Mouse (Mus musculus) neutrophil, adult 5-6 weeks (primary cell): ENCODE measurements around the gene Rab3gap1. TPM values are rescaled to one million over a fixed set of nuclear protein-coding genes. Genes with fewer than 3 reads are reported as not detected.
"Not testable (repeated sequence)": the region's sequence is repeated elsewhere in the genome, so short reads cannot be mapped to it uniquely, and the experiment has no call there.

ENCODE experiments used
- ATAC-seq: fragments of 151-379, 151-347 bp; 2 replicates; pipeline ENCODE4 v1.8.0; 2017; ENCODE audit warnings: mild to moderate bottlenecking, moderate TSS enrichment; ENCODE audit not compliant: insufficient number of reproducible peaks, poor library complexity, low FRiP score, severe bottlenecking; ENCODE audit errors: extremely low read depth
- total RNA-seq: library from RNA; stranded (forward); fragments of 200-1000 nt; gene quantifications from 2 replicates; pipeline ENCODE4 v1.2.3, GENCODE M21; 2017

Rab3gap1 gene
- total RNA-seq, 1 experiment from 2014 or later = 85.5 TPM

DNA sequence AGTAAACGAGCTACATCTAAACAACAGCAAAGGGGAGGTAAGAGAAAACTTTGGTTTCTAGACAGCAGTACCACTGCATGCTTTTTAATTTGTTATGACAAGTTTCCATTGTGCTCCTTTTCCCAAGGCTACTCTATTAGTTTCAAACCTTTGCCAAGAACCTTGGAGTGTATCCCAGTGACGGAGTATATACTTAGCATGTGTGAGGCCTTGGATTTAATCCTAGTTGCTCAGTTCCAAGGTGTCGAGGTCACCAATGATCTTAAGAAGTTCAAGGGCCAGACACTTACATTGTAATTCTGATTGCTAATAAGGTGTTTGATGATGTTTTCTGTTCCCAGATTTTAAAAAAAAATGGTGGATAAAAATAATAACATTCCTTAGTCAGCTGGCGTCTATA lies 44.5 kb downstream of the Rab3gap1 start:
- ATAC-seq = no peak

DNA sequence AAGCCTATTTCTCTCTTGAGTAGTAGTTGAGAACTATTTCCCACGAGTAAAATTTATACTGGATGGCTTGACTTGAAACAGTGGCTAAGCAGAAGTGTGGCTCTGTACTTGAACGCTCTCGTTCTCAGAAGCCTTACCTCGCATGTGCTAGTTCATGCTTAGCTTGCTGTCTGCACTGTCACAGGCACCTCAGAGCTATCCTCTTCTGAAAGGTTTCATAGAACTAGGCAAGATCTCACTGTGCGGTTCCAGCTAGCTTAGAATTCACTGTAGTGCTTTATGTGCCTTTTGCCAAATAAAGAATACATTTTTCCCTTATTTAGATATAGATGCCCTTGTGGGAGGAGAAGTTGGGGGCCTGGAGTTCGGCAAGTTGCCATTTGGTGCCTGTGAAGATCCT lies 46.7 kb downstream of the Rab3gap1 start:
- ATAC-seq = no peak

DNA sequence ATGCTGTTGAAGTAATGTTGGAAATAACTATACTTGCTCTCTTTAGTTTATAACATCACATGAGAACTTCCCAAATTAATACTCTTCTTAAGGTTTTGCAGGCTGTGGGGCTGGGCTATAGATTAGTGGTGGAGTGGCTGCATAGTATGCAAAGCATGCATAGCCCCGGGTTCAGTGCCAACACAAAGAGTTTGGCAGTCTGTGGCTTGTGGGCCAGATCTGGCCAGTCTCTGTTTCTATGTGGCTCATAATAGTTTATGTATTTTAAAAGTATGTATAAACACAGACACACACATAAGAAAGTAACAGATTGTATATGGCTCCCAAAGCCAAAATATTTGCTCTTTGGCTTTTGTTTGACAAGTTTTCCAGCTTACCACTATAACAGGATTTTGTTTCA lies 47.2 kb downstream of the Rab3gap1 start:
- no peak for ATAC-seq

DNA sequence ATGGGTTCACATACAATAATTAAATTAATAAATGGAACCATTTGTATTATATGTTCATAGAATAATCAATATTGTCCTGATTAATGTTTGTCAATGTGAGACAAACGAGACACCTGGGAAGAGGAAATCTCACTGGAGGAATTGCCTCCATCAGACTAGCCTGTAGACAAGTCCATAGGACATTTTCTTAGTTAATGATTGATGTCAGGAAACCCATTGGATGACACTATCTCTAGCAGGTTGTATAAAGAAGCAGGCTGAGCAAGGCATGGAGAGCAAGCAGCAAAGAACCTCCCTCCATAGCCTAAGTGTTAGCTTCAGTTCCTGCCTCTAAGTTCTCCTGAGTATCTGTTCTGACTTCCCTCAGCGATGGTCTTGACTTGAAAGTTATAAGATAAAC lies 64.8 kb downstream of the Rab3gap1 start:
- ATAC-seq = no peak

DNA sequence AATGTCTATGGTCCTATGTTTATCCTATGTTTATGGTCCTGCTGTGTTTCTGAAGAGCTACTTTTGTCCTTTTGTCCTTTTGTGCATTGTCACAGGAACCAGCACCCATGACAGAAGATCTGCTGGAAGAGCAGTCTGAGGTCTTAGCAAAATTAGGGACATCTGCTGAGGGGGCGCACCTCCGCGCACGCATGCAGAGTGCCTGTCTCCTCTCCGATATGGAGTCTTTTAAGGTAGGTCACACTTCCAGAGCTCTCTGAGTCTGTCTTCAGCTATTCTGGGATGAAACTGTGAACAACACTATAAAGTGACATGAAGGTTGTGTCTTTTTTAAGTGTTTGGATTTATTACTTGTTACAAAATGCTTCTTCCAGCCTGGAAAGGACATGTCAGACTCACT lies 65.7 kb downstream of the Rab3gap1 start:
- ATAC-seq = no peak

DNA sequence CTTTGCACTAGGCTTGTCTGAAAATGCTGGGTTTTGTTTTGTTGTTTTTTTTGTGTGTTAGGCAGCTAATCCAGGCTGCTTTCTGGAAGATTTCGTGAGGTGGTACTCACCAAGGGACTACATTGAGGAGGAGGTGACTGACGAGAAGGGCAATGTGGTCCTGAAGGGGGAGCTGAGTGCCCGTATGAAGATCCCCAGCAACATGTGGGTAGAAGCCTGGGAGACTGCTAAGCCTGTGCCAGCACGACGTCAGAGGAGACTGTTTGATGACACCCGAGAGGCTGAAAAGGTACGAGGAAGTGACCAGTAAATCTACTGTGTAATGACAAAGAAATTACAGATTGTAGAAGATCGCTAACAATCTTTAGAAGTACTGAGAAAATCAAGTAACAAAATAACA lies 68.7 kb downstream of the Rab3gap1 start:
- ATAC-seq = no peak

DNA sequence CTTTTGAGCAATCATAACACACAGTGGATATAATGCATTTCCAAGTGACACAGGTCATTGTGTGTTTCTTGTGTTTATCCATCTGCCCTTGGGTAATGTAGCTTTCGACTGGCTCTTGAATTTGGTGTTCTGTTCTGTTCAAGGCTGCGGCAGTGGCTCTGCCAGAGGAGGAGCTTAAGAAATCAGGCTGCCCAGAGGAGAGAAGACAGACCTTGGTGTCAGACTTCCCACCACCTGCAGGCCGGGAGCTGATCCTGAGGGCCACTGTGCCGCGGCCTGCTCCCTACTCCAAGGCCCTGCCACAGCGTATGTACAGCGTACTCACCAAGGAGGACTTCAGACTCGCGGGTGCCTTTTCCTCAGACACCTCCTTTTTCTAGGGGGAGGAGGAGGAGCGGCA lies 73.7 kb downstream of the Rab3gap1 start:
- no peak for ATAC-seq

DNA sequence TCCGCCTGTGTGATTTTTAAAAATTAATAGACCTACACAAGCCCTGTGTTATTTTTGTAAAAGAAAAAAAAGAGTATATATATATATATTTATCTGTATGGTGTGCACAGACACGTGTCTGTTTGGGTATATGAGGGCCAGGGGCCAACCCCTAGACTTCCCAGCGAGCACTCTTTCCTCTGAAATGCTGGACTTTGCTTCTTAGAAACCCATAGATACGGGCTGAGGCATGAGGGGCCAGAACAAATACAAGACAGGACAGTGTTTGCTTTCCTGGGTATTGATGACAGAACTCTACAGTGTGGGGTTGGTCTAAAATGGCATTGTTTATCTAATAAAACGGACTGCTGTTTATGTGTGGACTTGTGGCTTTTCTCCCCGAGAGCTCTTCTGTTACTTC lies 74.9 kb downstream of the Rab3gap1 start:
- ATAC-seq = no peak

DNA sequence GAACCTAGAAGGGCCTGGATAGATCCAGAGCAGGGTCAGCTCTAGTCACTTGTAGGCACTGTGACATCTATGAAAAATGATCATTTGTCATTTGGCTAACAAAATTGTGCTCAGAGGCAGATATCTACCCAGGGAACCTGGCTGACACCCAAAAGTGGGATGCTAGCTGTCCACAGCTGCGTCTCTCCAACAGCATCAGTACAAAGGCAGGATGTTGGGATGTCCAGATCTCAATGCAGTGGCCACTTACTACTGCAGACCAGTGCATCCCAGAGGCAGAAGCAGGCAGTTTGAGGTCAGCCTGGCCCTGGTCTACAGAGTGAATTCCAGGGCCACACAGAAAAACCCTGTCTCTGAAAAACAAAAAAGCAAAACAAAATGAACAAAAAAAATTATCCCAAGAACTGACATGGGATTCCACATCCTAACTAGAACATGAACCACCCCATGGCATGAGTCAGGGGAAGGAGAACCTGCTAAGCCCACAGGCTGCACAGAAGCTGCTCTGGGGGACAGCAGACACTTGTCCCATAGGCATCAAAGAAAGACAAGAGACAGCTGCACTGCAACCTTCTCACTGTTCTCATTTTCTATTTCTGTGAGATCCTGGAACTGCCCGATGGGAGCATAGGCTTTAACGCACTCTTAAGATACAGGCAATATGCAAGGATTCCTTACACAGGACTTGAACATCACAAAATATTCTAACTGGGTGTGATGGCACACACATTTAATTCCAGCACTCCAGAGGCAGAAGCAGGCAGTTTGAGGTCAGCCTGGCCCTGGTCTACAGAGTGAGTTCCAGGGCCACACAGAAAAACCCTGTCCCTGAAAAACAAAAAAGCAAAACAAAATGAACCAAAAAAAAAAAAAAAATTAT lies 77.4 kb downstream of the Rab3gap1 start:
- ATAC-seq = no peak

DNA sequence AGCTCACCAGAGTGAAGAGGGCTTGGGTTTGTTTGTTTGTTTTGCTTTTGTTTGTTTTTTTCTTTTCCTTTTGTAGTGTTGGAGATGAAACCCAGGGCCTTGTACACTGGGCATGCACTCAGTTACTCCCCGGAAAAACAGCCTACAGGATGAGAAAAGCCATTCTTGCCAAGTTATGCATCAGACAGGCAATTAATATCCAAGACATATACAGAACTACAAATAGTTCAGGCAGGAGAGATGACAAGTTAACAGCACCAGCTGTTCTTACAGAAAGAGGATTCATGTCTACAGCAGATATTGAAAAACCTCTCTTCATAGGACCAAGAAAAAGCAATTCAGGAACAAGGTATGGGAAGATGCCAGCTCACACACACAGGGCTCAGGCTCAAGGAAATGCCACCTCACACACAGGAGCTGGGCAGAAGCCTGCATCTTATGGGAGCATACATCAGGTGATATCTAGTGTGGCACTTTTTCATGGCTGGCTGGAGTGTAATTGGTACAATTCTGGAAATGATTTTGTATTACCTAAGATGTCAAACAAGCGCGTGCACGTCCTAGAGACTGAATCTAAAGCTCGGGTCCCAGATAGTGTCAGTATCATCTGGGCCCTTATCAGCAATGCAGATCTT lies 78.2 kb downstream of the Rab3gap1 start:
- no peak for ATAC-seq

DNA sequence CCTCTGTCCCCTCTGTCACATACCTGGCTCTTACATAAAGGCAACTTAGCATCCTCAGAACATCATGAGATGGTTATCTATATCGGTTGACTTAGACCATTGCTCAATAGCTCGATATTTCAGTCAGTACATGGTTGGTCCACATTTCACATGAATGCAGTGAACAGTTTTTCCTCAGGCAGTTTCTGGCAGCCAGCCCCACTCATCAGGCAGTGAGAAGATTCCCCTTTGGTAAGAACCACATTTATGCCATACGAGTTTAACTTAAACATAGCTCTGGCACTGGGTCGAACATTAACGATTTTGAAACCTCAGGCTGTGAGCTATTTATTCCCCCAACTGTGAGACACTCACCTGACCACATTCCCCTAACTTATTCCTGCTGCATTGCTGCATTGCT lies 80.2 kb downstream of the Rab3gap1 start:
- ATAC-seq = no peak

DNA sequence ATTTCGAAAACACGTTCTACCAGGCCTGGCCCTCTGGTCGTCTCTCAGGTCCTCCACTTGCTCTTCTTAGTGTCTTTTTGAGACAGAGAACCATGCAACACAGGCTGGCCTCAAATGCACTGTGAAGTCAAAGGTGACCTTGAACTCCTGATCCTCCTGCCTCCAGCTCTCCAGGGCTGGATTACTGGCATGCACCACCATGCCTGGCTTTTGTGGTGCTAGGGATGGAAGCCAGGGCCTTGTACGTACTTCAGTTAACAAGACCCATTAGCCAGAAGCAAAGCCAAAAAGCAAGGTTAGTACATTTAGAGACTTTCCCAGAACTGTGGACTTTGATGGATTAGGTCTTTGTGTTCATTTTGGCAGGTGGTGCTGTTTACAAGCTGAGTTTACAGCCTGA lies 83.7 kb downstream of the Rab3gap1 start:
- no peak for ATAC-seq

DNA sequence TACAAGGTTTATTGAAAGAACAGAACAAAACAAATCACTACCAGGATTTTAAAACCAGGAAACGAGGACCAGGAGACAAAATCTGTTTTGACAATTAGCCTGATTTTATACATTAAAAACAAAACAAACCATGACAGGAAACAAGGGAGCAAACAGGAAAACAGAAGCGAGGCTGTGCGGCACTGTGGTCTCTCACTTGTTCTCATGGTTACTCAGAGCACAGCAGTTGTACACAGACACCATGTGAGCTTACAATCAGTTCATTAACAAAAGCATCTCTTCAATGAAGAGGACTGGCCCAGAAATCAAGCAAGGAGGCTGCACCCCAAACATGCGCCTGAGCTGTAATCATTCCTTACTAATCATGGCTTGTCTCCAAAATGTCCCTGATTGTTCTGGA lies 85.6 kb downstream of the Rab3gap1 start:
- not testable (repeated sequence) for ATAC-seq

DNA sequence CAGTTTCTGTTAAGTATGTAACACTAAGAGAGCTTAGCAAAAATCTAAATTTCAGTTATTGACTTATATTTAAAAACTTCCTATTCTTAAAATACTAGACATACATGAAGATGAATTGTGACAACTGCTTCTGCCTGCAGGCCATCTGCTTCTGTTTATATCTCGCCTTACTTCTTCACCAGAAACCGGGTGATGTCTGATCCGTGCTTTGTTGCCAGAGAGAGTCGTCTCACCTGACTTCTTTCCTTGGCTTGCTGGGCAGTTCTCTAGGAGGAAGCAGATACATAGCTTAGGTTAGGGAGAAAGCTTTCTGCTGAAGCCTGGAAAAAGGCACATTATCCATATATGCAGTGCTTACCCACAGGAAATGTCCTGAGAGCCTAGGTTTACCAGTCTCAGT lies 86.2 kb downstream of the Rab3gap1 start:
- no peak for ATAC-seq

DNA sequence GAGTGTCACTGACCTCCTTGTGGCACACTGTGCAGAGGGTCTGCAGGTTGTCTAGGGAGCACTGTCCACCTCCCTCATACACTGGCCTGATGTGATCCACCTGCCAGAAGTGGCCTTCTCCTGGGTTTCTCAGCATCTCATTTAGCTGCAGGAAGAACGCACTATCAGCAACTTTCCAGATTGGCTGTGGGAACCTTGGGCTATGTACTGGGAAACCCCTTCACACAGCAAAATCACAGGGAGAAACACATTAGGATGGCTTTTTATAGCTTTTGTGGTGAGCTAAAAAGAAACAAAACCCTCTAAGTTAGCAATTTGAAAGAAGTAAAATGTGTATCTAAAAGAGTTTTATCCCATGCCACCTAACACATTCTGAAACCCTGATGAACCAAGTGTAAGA lies 88.0 kb downstream of the Rab3gap1 start:
- no peak for ATAC-seq

DNA sequence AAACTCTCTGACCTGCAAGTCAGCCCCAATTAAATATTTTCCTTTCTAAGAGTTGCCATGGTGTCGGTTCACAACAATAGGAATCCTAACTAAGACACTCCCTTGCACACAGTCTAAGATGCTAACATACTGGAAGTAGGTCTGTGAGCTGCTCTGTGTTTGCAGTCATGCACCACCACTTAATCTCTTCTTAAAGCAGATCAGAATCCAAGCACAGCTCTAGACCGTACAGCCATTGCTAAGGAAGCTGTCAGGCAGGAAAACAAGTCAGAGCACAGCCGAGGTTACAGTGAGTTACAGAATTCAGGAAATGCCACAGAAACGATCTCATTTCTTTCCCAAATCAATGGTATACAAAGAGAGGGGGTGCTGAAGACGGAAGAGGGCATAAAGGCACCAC lies 90.2 kb downstream of the Rab3gap1 start:
- no peak for ATAC-seq

DNA sequence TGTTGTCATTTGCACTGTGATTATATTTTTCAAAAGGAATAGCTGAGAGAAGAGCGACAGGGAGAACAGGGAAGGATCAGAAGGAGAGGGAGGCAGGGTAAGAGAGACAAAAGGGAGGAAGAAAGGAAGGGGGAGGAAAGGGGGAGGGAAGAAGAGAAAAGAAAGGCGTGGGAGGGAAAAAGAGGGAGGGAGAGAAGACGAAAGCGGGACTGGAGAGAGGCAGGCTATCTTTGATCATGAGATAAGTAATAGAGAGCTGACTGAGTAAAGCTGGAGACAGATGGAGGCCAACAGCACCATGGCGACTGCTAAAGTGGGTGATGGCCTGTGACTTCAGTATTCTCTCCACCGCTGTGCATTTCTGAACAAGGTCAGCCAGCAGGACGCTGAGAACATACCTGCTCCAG lies 90.7 kb downstream of the Rab3gap1 start:
- ATAC-seq = no peak

DNA sequence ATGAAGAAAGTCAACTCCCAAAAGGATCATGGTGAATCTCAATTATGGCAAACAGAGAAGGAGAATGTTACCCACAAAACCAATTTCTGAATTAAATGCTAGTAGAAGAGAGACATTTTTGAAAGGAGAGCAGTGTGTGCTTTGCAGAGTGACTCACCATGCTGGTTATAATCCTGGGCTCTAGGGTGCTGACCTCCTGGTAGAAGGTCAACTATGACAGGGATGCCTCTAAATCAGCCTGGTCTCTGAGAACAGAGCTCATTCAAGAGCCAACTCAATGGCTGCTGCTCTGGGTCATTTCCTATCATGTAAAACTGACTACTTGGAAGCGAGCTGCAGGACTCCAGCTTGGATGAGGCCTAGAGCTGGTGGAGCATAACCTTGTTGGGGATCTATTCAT lies 92.6 kb downstream of the Rab3gap1 start:
- no peak for ATAC-seq

DNA sequence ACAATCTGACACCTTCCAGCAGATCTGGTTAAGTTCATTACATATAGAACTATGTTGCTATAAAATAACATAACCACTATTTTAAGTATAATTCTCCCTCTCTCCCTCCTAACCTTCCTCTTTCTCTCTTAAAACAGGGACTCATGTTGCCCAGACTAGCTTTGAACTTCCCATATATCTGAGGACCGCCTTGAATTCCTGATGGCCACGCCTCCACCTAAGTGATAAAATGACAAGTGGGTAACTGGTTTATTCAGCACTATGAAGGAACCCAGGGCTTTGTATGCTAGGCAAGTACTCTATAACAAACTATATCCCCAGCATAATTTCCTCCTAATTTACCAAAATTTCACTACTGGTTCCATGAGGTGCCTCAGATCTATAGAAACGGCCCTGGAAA lies 94.8 kb downstream of the Rab3gap1 start:
- no peak for ATAC-seq

DNA sequence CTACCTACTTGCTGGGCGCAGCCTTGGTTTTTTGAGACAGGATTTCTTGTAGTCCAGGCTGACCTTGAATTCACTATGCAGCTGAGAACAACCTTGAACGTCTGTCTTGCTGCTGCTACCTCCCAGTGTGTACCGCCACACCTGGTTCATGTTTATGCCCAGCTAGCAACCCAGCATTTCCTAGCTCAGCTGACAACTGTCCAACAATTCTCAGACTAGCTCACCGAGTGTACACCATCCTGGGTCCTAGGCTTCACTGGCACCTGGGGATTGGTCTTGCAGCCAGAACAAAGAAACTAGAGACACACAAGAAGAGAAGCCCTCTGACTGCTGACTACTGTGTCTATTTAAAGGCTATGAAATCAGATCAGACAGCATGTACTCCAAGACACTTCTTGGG lies 102.3 kb downstream of the Rab3gap1 start:
- no peak for ATAC-seq

DNA sequence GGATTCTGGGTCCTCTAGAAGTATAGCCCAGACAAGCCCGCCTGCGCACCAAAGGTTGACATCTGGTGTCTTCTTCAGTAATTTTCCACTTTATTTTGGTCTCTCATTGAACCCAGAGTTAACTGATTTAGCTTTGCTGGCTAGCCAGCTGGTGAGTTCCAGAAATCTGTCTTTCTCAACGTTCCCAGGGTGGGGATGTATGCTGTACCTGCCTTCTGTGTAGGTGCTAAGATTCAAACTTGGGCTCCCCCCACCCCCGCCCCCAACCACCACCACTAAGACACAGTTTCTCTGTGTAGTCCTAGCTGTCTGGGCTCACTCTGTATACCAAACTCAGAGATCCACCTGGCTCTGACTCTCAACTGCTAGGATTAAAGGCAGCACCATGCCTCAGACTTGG lies 105.5 kb downstream of the Rab3gap1 start:
- ATAC-seq = no peak
